In genomic region chr6:134244071-134244470, GRCm38 (mm10) we compare ENCODE assay signal across 17 mouse cellular contexts.
DNase-seq lines count a peak whose midpoint lies in the region; ATAC-seq and TF ChIP-seq lines count a peak whose summit lies in the region.
"Had no signal": no experiment of that assay in that cellular context is flagged by ENCODE, and none has a peak within 500 bp of the region (broad histone marks: within the 10 kb centered on the region; RNA-seq: fewer than 3 reads in every experiment).

No protein-coding gene starts in this region.

- no peak for DNase-seq in heart, adult 9 months (ENCODE audit: low spot score in 2 of 2)
- no peak for DNase-seq in lung, postnatal 0 days (ENCODE audit: low spot score)
- peak; percentile 7 for DNase-seq in MN1 (ENCODE audit: low spot score)
- DNase-seq: cerebellum, adult 18-20 months; cerebellum, adult 9-11 months; cerebellum, postnatal 36 days; forebrain, postnatal 0 days; gastrocnemius, postnatal 36 days had no signal

- TF ChIP-seq EP300 in lung, postnatal 0 days (IDR thresholded peaks at IDR 0.05), result no peak

- H3K9me3 ChIP-seq in heart, embryonic 16.5 days (replicated peaks; ENCODE audit: control insufficient read depth, low read length), result 0 out of 2 replicates have a peak, but pooled peaks cover 11% of the 10 kb centered on the region
- H3K9me3 ChIP-seq in lung, embryonic 15.5 days, result no peaks in the 10 kb centered on the region
- H3K9me3 ChIP-seq in lung, postnatal 0 days (ENCODE audit: low read length), result no peaks in the 10 kb centered on the region
- H3K9me3 ChIP-seq: forebrain, embryonic 13.5 days; heart, embryonic 15.5 days; hindbrain, embryonic 15.5 days had no signal

- H3K4me2 ChIP-seq in heart, embryonic 16.5 days (ENCODE audit: low read depth, low read length), result no peak overlapping the region
- H3K4me2 ChIP-seq in lung, embryonic 15.5 days, result no peak overlapping the region
- no peak overlapping the region for H3K4me2 ChIP-seq in lung, postnatal 0 days (replicated peaks; ENCODE audit: low read depth, low read length)
- H3K4me2 ChIP-seq: embryonic facial prominence, embryonic 13.5 days; forebrain, embryonic 13.5 days; heart, embryonic 11.5 days; heart, embryonic 15.5 days; hindbrain, embryonic 15.5 days had no signal

- no peak overlapping the region for H3K9ac ChIP-seq in heart, embryonic 16.5 days (ENCODE audit: low read length)
- no peak overlapping the region for H3K9ac ChIP-seq in lung, embryonic 15.5 days
- H3K9ac ChIP-seq in lung, postnatal 0 days (replicated peaks; ENCODE audit: low read depth), result no peak overlapping the region
- H3K9ac ChIP-seq: embryonic facial prominence, embryonic 13.5 days; forebrain, embryonic 13.5 days; forebrain, postnatal 0 days; heart, embryonic 15.5 days; hindbrain, embryonic 15.5 days had no signal

- WGBS in heart, embryonic 16.5 days, result 86% methylated on average over 4 of the region's 4 CpGs
- 87% methylated on average over 4 of the region's 4 CpGs for WGBS in lung, embryonic 15.5 days
- WGBS in lung, postnatal 0 days, result 85% methylated on average over 4 of the region's 4 CpGs

- no peak for ATAC-seq in heart, embryonic 16.5 days (replicated peaks; ENCODE audit: extremely low read depth, insufficient read depth, low FRiP score)
- ATAC-seq in lung, embryonic 15.5 days (ENCODE audit: borderline replicate concordance, extremely low read depth, low FRiP score, low TSS enrichment), result no peak
- ATAC-seq in lung, postnatal 0 days, result no peak
- ATAC-seq in erythroblast, adult 5-6 weeks (replicated peaks; ENCODE audit: low FRiP score, poor library complexity, severe bottlenecking), result no peak
- ATAC-seq: forebrain, embryonic 13.5 days; forebrain, postnatal 0 days had no signal

- peaks cover 22% of the 10 kb centered on the region for H3K4me1 ChIP-seq in heart, embryonic 16.5 days (ENCODE audit: control insufficient read depth, insufficient read depth, low read length)
- H3K4me1 ChIP-seq in lung, embryonic 15.5 days, result peaks cover 16% of the 10 kb centered on the region; the same call in 1 of the 2 replicates
- H3K4me1 ChIP-seq in lung, postnatal 0 days (ENCODE audit: insufficient read depth, low read depth, low read length), result peaks cover 7% of the 10 kb centered on the region; the same call in 1 of the 2 replicates
- peaks cover 11% of the 10 kb centered on the region; the same call in 1 of the 2 replicates for H3K4me1 ChIP-seq in brown adipose tissue, adult 24 weeks (ENCODE audit: control insufficient read depth, insufficient read depth, insufficient read length, low read length)
- H3K4me1 ChIP-seq: embryonic facial prominence, embryonic 13.5 days had no signal

- no peak overlapping the region for H3K4me3 ChIP-seq in heart, embryonic 16.5 days (ENCODE audit: low read length)
- H3K4me3 ChIP-seq in lung, embryonic 15.5 days, result no peak overlapping the region
- H3K4me3 ChIP-seq in lung, postnatal 0 days (ENCODE audit: low read depth, low read length), result no peak overlapping the region
- no peak overlapping the region for H3K4me3 ChIP-seq in brown adipose tissue, adult 24 weeks (ENCODE audit: insufficient read depth, low read depth, low read length)
- H3K4me3 ChIP-seq: embryonic facial prominence, embryonic 13.5 days; forebrain, embryonic 13.5 days; heart, embryonic 15.5 days; hindbrain, embryonic 15.5 days had no signal

- TF ChIP-seq CTCF in lung, postnatal 0 days (IDR thresholded peaks at IDR 0.05), result no peak

- peak overlapping the region; percentile 79 for H3K27ac ChIP-seq in heart, embryonic 16.5 days (ENCODE audit: low read length)
- peak overlapping the region; percentile 68; the same call in 1 of the 2 replicates for H3K27ac ChIP-seq in lung, embryonic 15.5 days
- no peak overlapping the region for H3K27ac ChIP-seq in lung, postnatal 0 days (ENCODE audit: low read length)
- H3K27ac ChIP-seq in brown adipose tissue, adult 24 weeks (replicated peaks; ENCODE audit: low read depth, low read length), result peak overlapping the region; percentile 49
- H3K27ac ChIP-seq: embryonic facial prominence, embryonic 13.5 days; forebrain, embryonic 13.5 days; hindbrain, embryonic 15.5 days had no signal

- peaks cover 19% of the 10 kb centered on the region; the same call in 1 of the 2 replicates for H3K36me3 ChIP-seq in heart, embryonic 16.5 days (ENCODE audit: control insufficient read depth, insufficient read depth)
- H3K36me3 ChIP-seq in lung, embryonic 15.5 days, result peaks cover 24% of the 10 kb centered on the region
- H3K36me3 ChIP-seq in lung, postnatal 0 days (ENCODE audit: insufficient read depth, low read length), result no peaks in the 10 kb centered on the region

- no peaks in the 10 kb centered on the region for H3K27me3 ChIP-seq in heart, embryonic 16.5 days (ENCODE audit: control insufficient read depth, insufficient read depth, low read length)
- no peaks in the 10 kb centered on the region for H3K27me3 ChIP-seq in lung, embryonic 15.5 days
- no peaks in the 10 kb centered on the region for H3K27me3 ChIP-seq in lung, postnatal 0 days (replicated peaks; ENCODE audit: insufficient read depth, low read length)
- H3K27me3 ChIP-seq: embryonic facial prominence, embryonic 13.5 days; forebrain, embryonic 13.5 days; heart, embryonic 15.5 days; hindbrain, embryonic 15.5 days had no signal
